Mouse (Mus musculus) heart, embryonic 14.5 days (tissue): ENCODE measurements around the gene Pibf1. TPM values are rescaled to one million over a fixed set of nuclear protein-coding genes. Genes with fewer than 3 reads are reported as not detected.

ENCODE experiments used
- ATAC-seq: fragments of 200-750 bp; cut with Nextera tagmentation; 2 replicates; pipeline ENCODE4 v1.8.0; 2017; ENCODE audit warnings: low read depth, moderate TSS enrichment; ENCODE audit not compliant: insufficient number of reproducible peaks, insufficient read depth, low FRiP score
- H3K27ac ChIP-seq, 2 experiments: fragments of 200-500 bp in 1 of 2; fragments of 300-500 bp in 1 of 2; sonication (generic) in 1 of 2; replicated peaks in 1 of 2; 2 replicates each; pipeline ENCODE4 v1.5.1; 2012 to 2014; ENCODE audit warnings: low read depth in 2 of 2, low read length in 2 of 2, control low read depth in 1 of 2, mild to moderate bottlenecking in 1 of 2, mixed read lengths in 1 of 2; ENCODE audit not compliant: control insufficient read depth in 1 of 2, insufficient read depth in 1 of 2
- H3K27me3 ChIP-seq: fragments of 300-500 bp; sonication (generic); 2 replicates; pipeline ENCODE4 v1.6.1; 2014; ENCODE audit warnings: mild to moderate bottlenecking, low read length, control low read depth; ENCODE audit not compliant: control insufficient read depth, insufficient read depth
- H3K36me3 ChIP-seq: fragments of 300-500 bp; sonication (generic); 2 replicates; pipeline ENCODE4 v1.6.1; 2014; ENCODE audit warnings: mild to moderate bottlenecking, control low read depth, low read length, mixed read lengths; ENCODE audit not compliant: control insufficient read depth, insufficient read depth
- H3K4me1 ChIP-seq, 2 experiments: fragments of 200-500 bp in 1 of 2; fragments of 300-500 bp in 1 of 2; sonication (generic) in 1 of 2; 2 replicates each; pipeline ENCODE4 v1.6.1; 2012 to 2014; ENCODE audit warnings: low read length in 2 of 2, control low read depth in 1 of 2, mixed read lengths in 1 of 2; ENCODE audit not compliant: control insufficient read depth in 2 of 2, insufficient read depth in 2 of 2
- H3K4me2 ChIP-seq: fragments of 300-500 bp; sonication (generic); 2 replicates; pipeline ENCODE4 v1.6.1; 2014; ENCODE audit warnings: mild to moderate bottlenecking, low read length
- H3K4me3 ChIP-seq, 2 experiments: fragments of 200-500 bp in 1 of 2; fragments of 300-500 bp in 1 of 2; sonication (generic) in 1 of 2; 2 replicates each; pipeline ENCODE4 v1.5.1; 2012 to 2014; ENCODE audit warnings: low read length in 2 of 2, mild to moderate bottlenecking in 2 of 2, control low read depth in 1 of 2, low read depth in 1 of 2, moderate library complexity in 1 of 2; ENCODE audit not compliant: control insufficient read depth in 1 of 2, insufficient read depth in 1 of 2
- H3K9ac ChIP-seq: fragments of 300-500 bp; sonication (generic); 2 replicates; pipeline ENCODE4 v1.6.1; 2014; ENCODE audit warnings: mild to moderate bottlenecking, low read length
- H3K9me3 ChIP-seq: fragments of 300-500 bp; sonication (generic); 2 replicates; pipeline ENCODE4 v1.6.1; 2016; ENCODE audit warnings: low read length, control low read depth; ENCODE audit not compliant: control insufficient read depth
- WGBS: fragments of 180-500 bp; shearing (Covaris S2); extraction: QIAGEN DNeasy Blood & Tissue Kit; methylation state at CpG from one replicate; pipeline ENCODE4 v1.1.7; 2014; 5-methylcytosine and 5-hydroxymethylcytosine counted together
- polyA plus RNA-seq: library from polyadenylated mRNA; unstranded; fragments of >200 nt; fragmentation: Nextera tagmentation; extraction: Ambion mirVana; gene quantifications from 2 replicates; pipeline ENCODE4 v1.2.1, GENCODE M21; 2014

The Pibf1 gene
- polyA plus RNA-seq, 1 experiment from 2014 or later, result 17.0 TPM

GRCm38 (mm10) chr14:99141786-99142633 lies 42.8 kb downstream of the Pibf1 start:
- Histone ChIP-seq H3K27me3 (no peaks in the 10 kb centered on the region), H3K36me3 (peaks cover 32% of the 10 kb centered on the region), H3K4me1 (no peaks in the 10 kb centered on the region), H3K9me3 (no peaks in the 10 kb centered on the region), H3K4me3 (no peak overlapping the region), H3K4me2 (no peak overlapping the region), H3K9ac (no peak overlapping the region), H3K27ac (no peak overlapping the region)
- 24% methylated on average over 15 of the region's 15 CpGs for WGBS
- ATAC-seq, result no peak

- H3K36me3 ChIP-seq, result peaks cover 22% of the 10 kb centered on the region; the same call in 1 of the 2 replicates
- H3K27me3 ChIP-seq, result no peaks in the 10 kb centered on the region
- no peak overlapping the region for H3K4me2 ChIP-seq
- no peak overlapping the region for H3K9ac ChIP-seq
- no peaks in the 10 kb centered on the region for H3K4me1 ChIP-seq
- H3K27ac ChIP-seq, result no peak overlapping the region
- no peak overlapping the region for H3K4me3 ChIP-seq
- 78% methylated on average over 1 of the region's 1 CpGs for WGBS
- no peak for ATAC-seq
- no peaks in the 10 kb centered on the region for H3K9me3 ChIP-seq
These were observed 47.6 kb downstream of the Pibf1 start for GRCm38 (mm10) chr14:99146841-99147240.

GRCm38 (mm10) chr14:99152683-99153082 lies 53.5 kb downstream of the Pibf1 start:
- Histone ChIP-seq H3K4me1 (no peaks in the 10 kb centered on the region), H3K27ac (no peak overlapping the region), H3K9ac (no peak overlapping the region), H3K27me3 (no peaks in the 10 kb centered on the region), H3K4me2 (no peak overlapping the region), H3K36me3 (peaks cover 29% of the 10 kb centered on the region), H3K9me3 (no peaks in the 10 kb centered on the region), H3K4me3 (no peak overlapping the region)
- no peak for ATAC-seq
- WGBS, result 83% methylated on average over 4 of the region's 4 CpGs

- no peak overlapping the region for H3K4me2 ChIP-seq
- H3K4me3 ChIP-seq, result no peak overlapping the region
- WGBS, result 71% methylated on average over 6 of the region's 6 CpGs
- H3K9ac ChIP-seq, result no peak overlapping the region
- no peak for ATAC-seq
- no peaks in the 10 kb centered on the region for H3K27me3 ChIP-seq
- no peaks in the 10 kb centered on the region for H3K4me1 ChIP-seq
- H3K36me3 ChIP-seq, result peaks cover 22% of the 10 kb centered on the region
- H3K27ac ChIP-seq, result no peak overlapping the region
- no peaks in the 10 kb centered on the region for H3K9me3 ChIP-seq
These were observed 60.7 kb downstream of the Pibf1 start for GRCm38 (mm10) chr14:99159940-99160339.

GRCm38 (mm10) chr14:99163051-99163450 lies 63.8 kb downstream of the Pibf1 start:
- no peak for ATAC-seq
- 91% methylated on average over 3 of the region's 3 CpGs for WGBS
- H3K36me3 ChIP-seq, result peaks cover 10% of the 10 kb centered on the region; the same call in 1 of the 2 replicates
- H3K4me3 ChIP-seq, result no peak overlapping the region
- no peak overlapping the region for H3K27ac ChIP-seq
- H3K9ac ChIP-seq, result no peak overlapping the region
- H3K4me1 ChIP-seq, result no peaks in the 10 kb centered on the region
- no peak overlapping the region for H3K4me2 ChIP-seq
- no peaks in the 10 kb centered on the region for H3K9me3 ChIP-seq
- no peaks in the 10 kb centered on the region for H3K27me3 ChIP-seq

- ATAC-seq, result no peak
- H3K9me3 ChIP-seq, result no peaks in the 10 kb centered on the region
- H3K27ac ChIP-seq, result no peak overlapping the region
- no peaks in the 10 kb centered on the region for H3K27me3 ChIP-seq
- no peak overlapping the region for H3K4me2 ChIP-seq
- 67% methylated on average over 4 of the region's 4 CpGs for WGBS
- H3K36me3 ChIP-seq, result peaks cover 2% of the 10 kb centered on the region; the same call in 1 of the 2 replicates
- no peak overlapping the region for H3K4me3 ChIP-seq
- H3K4me1 ChIP-seq, result no peaks in the 10 kb centered on the region
- H3K9ac ChIP-seq, result no peak overlapping the region
These were observed 75.0 kb downstream of the Pibf1 start for GRCm38 (mm10) chr14:99174138-99174745.

GRCm38 (mm10) chr14:99176559-99176958 lies 77.3 kb downstream of the Pibf1 start:
- Histone ChIP-seq H3K36me3 (peaks cover 5% of the 10 kb centered on the region; the same call in 1 of the 2 replicates), H3K4me1 (no peaks in the 10 kb centered on the region), H3K27me3 (no peaks in the 10 kb centered on the region), H3K27ac (no peak overlapping the region), H3K9ac (no peak overlapping the region), H3K4me3 (no peak overlapping the region), H3K9me3 (no peaks in the 10 kb centered on the region), H3K4me2 (no peak overlapping the region)
- 41% methylated on average over 9 of the region's 9 CpGs for WGBS
- no peak for ATAC-seq
